Mouse (Mus musculus): ENCODE measurements around the gene Ndufa4l2. TPM values are rescaled to one million over a fixed set of nuclear protein-coding genes. Genes with fewer than 3 reads are reported as not detected.

Ndufa4l2 gene
- polyA plus RNA-seq, 1 experiment from 2014 or later: 149 TPM

- H3K4me1 ChIP-seq (ENCODE audit: insufficient read depth, low read depth, low read length): no peaks in the 10 kb centered on the region
- H3K36me3 ChIP-seq (ENCODE audit: insufficient read depth, low read length): peaks cover 38% of the 10 kb centered on the region
- 74% methylated on average over 3 of the region's 3 CpGs for WGBS
- no peaks in the 10 kb centered on the region for H3K27me3 ChIP-seq (replicated peaks; ENCODE audit: insufficient read depth, low read length)
- no peak for TF ChIP-seq CTCF (IDR thresholded peaks at IDR 0.05)
- TF ChIP-seq EP300 (IDR thresholded peaks at IDR 0.05): no peak
- no peaks in the 10 kb centered on the region for H3K9me3 ChIP-seq (ENCODE audit: low read length)
- no peak overlapping the region for H3K9ac ChIP-seq (replicated peaks; ENCODE audit: low read depth)
- ATAC-seq: no peak
- H3K4me2 ChIP-seq (replicated peaks; ENCODE audit: low read depth, low read length): no peak overlapping the region
- no peak overlapping the region for H3K27ac ChIP-seq (ENCODE audit: low read length)
- H3K4me3 ChIP-seq (ENCODE audit: low read depth, low read length): no peak overlapping the region
- DNase-seq (ENCODE audit: low spot score): no peak
These were observed 22.6 kb upstream of the Ndufa4l2 start for GRCm38 (mm10) chr10:127492118-127492517.

DNA sequence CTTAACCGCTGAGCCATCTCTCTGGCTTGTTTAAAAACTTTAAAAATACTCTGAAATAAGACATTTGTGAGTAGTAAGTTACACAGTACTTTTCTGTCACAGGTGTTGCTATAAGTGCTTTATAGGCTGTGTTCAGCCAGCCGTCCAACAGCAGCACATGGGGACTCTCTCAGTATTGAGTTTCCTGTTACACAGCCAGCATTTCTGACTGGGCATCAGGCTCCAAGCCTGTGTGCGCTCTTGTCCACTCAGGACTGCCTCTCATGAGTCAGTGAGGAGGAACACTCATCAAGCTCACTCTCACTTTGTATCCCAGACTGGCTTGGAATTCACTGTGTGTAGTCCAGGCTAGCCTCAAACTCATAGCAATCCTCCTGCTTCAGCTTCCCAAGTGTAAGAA lies 18.6 kb upstream of the Ndufa4l2 start:
- no peak overlapping the region for H3K4me3 ChIP-seq (ENCODE audit: low read depth, low read length)
- no peaks in the 10 kb centered on the region for H3K4me1 ChIP-seq (ENCODE audit: insufficient read depth, low read depth, low read length)
- no peak overlapping the region for H3K9ac ChIP-seq (replicated peaks; ENCODE audit: low read depth)
- peaks cover 37% of the 10 kb centered on the region for H3K36me3 ChIP-seq (ENCODE audit: insufficient read depth, low read length)
- DNase-seq (ENCODE audit: low spot score): no peak
- TF ChIP-seq EP300 (IDR thresholded peaks at IDR 0.05) (no peak), CTCF (IDR thresholded peaks at IDR 0.05) (no peak)
- H3K27ac ChIP-seq (ENCODE audit: low read length): no peak overlapping the region
- H3K4me2 ChIP-seq (replicated peaks; ENCODE audit: low read depth, low read length): no peak overlapping the region
- H3K27me3 ChIP-seq (replicated peaks; ENCODE audit: insufficient read depth, low read length): no peaks in the 10 kb centered on the region
- H3K9me3 ChIP-seq (ENCODE audit: low read length): no peaks in the 10 kb centered on the region
- no peak for ATAC-seq
- 88% methylated on average over 3 of the region's 3 CpGs for WGBS

DNA sequence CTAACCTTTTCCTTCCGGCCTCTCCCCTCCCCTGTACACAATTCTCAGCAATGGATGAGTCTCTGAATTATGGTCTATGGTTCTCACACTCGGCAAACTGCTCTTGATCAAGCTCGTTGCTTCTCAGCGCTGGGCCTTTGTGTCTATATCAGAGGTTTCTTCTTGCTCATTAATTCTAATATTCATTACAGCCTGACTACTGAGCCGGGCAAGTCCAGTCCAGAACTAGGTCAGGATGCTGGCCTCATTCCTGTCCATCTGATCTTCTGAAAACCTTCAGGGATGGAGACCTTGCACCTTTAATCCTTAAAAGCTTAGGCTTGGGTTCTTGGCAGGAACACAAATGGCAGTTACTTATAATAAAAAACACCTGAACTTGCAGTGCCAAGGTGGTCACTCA lies 15.3 kb upstream of the Ndufa4l2 start:
- Histone ChIP-seq H3K9me3 (ENCODE audit: low read length) (no peaks in the 10 kb centered on the region), H3K4me3 (ENCODE audit: low read depth, low read length) (no peak overlapping the region), H3K27ac (ENCODE audit: low read length) (no peak overlapping the region), H3K4me2 (replicated peaks; ENCODE audit: low read depth, low read length) (no peak overlapping the region), H3K9ac (replicated peaks; ENCODE audit: low read depth) (no peak overlapping the region), H3K27me3 (replicated peaks; ENCODE audit: insufficient read depth, low read length) (no peaks in the 10 kb centered on the region), H3K4me1 (ENCODE audit: insufficient read depth, low read depth, low read length) (no peaks in the 10 kb centered on the region), H3K36me3 (ENCODE audit: insufficient read depth, low read length) (peaks cover 23% of the 10 kb centered on the region)
- TF ChIP-seq CTCF (IDR thresholded peaks at IDR 0.05) (no peak), EP300 (IDR thresholded peaks at IDR 0.05) (no peak)
- DNase-seq (ENCODE audit: low spot score) (no peak), ATAC-seq (no peak)
- WGBS: 81% methylated on average over 5 of the region's 5 CpGs

GRCm38 (mm10) chr10:127500042-127500441 lies 14.7 kb upstream of the Ndufa4l2 start:
- H3K9me3 ChIP-seq (ENCODE audit: low read length): no peaks in the 10 kb centered on the region
- H3K4me3 ChIP-seq (ENCODE audit: low read depth, low read length): no peak overlapping the region
- no peaks in the 10 kb centered on the region for H3K27me3 ChIP-seq (replicated peaks; ENCODE audit: insufficient read depth, low read length)
- DNase-seq (ENCODE audit: low spot score): no peak
- H3K4me2 ChIP-seq (replicated peaks; ENCODE audit: low read depth, low read length): no peak overlapping the region
- no peaks in the 10 kb centered on the region for H3K4me1 ChIP-seq (ENCODE audit: insufficient read depth, low read depth, low read length)
- H3K9ac ChIP-seq (replicated peaks; ENCODE audit: low read depth): no peak overlapping the region
- H3K27ac ChIP-seq (ENCODE audit: low read length): no peak overlapping the region
- no peak for ATAC-seq
- peaks cover 19% of the 10 kb centered on the region for H3K36me3 ChIP-seq (ENCODE audit: insufficient read depth, low read length)
- WGBS: 85% methylated on average over 4 of the region's 4 CpGs
- no peak for TF ChIP-seq EP300 (IDR thresholded peaks at IDR 0.05)
- no peak for TF ChIP-seq CTCF (IDR thresholded peaks at IDR 0.05)

DNA sequence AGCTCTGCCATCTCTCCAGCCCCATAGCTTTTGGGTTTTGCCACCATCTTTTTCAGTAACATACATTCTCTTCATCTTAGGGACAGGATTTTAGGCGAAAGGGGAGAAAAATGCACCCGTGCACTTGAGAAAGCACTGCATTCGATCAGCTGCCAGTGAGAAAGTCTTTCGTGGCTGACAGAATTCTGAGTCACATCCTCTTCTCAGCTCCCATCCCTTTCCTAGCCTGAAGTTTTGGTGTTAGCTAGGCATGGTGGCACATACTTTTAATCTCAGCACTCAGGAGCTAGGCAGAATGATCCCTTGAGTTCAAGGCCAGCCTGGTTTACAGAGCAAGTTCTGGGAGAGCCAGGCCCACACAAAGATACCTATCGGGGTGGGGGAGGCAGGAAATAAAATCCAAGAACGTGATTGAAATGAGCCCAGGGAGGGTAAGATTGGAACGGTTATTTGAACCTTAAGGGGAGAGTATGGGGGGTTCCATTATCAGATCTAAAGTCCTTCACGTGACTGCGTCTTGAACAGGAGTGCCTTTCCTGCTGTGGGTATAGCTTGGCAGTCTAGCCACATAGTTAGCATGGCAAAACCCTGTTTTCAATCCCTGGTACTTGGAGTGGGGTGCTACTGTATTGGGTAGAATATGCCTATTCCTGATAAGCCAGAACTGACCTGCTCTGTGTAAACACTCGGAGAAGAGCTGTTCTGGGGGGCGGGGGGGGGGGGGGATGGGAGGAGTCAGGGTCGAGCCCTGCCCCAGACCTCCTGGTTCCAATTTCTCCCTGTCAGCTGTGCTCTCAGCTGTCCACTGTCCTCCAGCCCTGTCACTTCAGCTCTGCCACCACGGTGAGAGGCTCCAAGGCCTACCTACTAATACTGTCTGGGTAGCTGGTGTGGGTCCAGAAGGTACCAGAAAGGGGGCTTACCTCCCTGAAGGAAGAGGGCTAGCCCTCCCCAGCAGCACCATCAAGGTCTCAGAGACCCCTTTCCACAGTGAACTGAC lies 13.6 kb upstream of the Ndufa4l2 start, which contains the start of gene Stac3:
TSS of gene Stac3 (plus strand) at position 793 of the 1,000 bp plus-strand sequence.
- 57% methylated on average over 13 of the region's 13 CpGs for WGBS
- ATAC-seq (no peak), DNase-seq (ENCODE audit: low spot score) (no peak)
- Histone ChIP-seq H3K4me2 (replicated peaks; ENCODE audit: low read depth, low read length) (no peak within 1 kb of the TSS), H3K27ac (ENCODE audit: low read length) (no peak within 1 kb of the TSS), H3K9me3 (ENCODE audit: low read length) (no peaks in the 10 kb centered on the region), H3K9ac (replicated peaks; ENCODE audit: low read depth) (no peak within 1 kb of the TSS), H3K4me1 (ENCODE audit: insufficient read depth, low read depth, low read length) (no peaks in the 10 kb centered on the region), H3K4me3 (ENCODE audit: low read depth, low read length) (no peak within 1 kb of the TSS), H3K36me3 (ENCODE audit: insufficient read depth, low read length) (peaks cover 12% of the 10 kb centered on the region; the same call in 1 of the 2 replicates), H3K27me3 (replicated peaks; ENCODE audit: insufficient read depth, low read length) (no peaks in the 10 kb centered on the region)
- no peak for TF ChIP-seq EP300 (IDR thresholded peaks at IDR 0.05)
- no peak for TF ChIP-seq CTCF (IDR thresholded peaks at IDR 0.05)

- Histone ChIP-seq H3K27me3 (replicated peaks; ENCODE audit: insufficient read depth, low read length) (peaks cover 23% of the 10 kb centered on the region; the same call in 1 of the 2 replicates), H3K27ac (ENCODE audit: low read length) (no peak overlapping the region), H3K9ac (replicated peaks; ENCODE audit: low read depth) (no peak overlapping the region), H3K9me3 (ENCODE audit: low read length) (no peaks in the 10 kb centered on the region), H3K36me3 (ENCODE audit: insufficient read depth, low read length) (no peaks in the 10 kb centered on the region), H3K4me2 (replicated peaks; ENCODE audit: low read depth, low read length) (peak overlapping the region; percentile 56; the same call in 1 of the 2 replicates), H3K4me1 (ENCODE audit: insufficient read depth, low read depth, low read length) (peaks cover 8% of the 10 kb centered on the region), H3K4me3 (ENCODE audit: low read depth, low read length) (0 out of 2 replicates have a peak overlapping the region, but pooled peaks have one; percentile 26)
- 8% methylated on average over 15 of the region's 15 CpGs for WGBS
- ATAC-seq: peak; percentile 34
- TF ChIP-seq EP300 (IDR thresholded peaks at IDR 0.05) (no peak), CTCF (IDR thresholded peaks at IDR 0.05) (peak; percentile 82)
- peak; percentile 84 for DNase-seq (ENCODE audit: low spot score)
These were observed 6.5 kb upstream of the Ndufa4l2 start for GRCm38 (mm10) chr10:127508239-127508638.
